Mouse (Mus musculus) frontal cortex, postnatal 14 days (tissue): ENCODE results near the gene Dnajc16.

Experiments
- DNase-seq, 2 experiments: peaks; one replicate each; pipeline ENCODE4 v3.0.0; 2022; ENCODE audit warnings: low spot score in 2 of 2

Dnajc16 gene

GRCm38 (mm10) chr4:141724594-141724993 is 66.1 kb downstream of the Dnajc16 start:
- DNase-seq, result no peak

GRCm38 (mm10) chr4:141723673-141724068 is 67.1 kb downstream of the Dnajc16 start:
- no peak for DNase-seq

- peak; percentile 81 to 83 for DNase-seq
Observed at GRCm38 (mm10) chr4:141722731-141723672, 67.7 kb downstream of the Dnajc16 start, which contains the start of gene Ddi2. Gene Ddi2, minus strand, starts transcription at chr4:141723419.

GRCm38 (mm10) chr4:141721961-141722360 is 68.8 kb downstream of the Dnajc16 start:
- no peak for DNase-seq

GRCm38 (mm10) chr4:141720761-141721523 is 69.8 kb downstream of the Dnajc16 start:
- DNase-seq, result no peak

GRCm38 (mm10) chr4:141719304-141719703 is 71.4 kb downstream of the Dnajc16 start:
- DNase-seq, result no peak

GRCm38 (mm10) chr4:141717633-141718032 is 73.1 kb downstream of the Dnajc16 start:
- no peak for DNase-seq

- no peak for DNase-seq
Observed at GRCm38 (mm10) chr4:141715027-141715426, 75.7 kb downstream of the Dnajc16 start.

GRCm38 (mm10) chr4:141713598-141714142 is 77.1 kb downstream of the Dnajc16 start:
- no peak for DNase-seq

GRCm38 (mm10) chr4:141711250-141711649 is 79.5 kb downstream of the Dnajc16 start:
- no peak for DNase-seq
